Mouse (Mus musculus) kidney, embryonic 14.5 days (tissue): ENCODE data around the gene Gimap7. TPM values are rescaled to one million over a fixed set of nuclear protein-coding genes. Genes with fewer than 3 reads are reported as not detected.

Experiments
- ATAC-seq: fragments of 200-750 bp; cut with Nextera tagmentation; 2 replicates; pipeline ENCODE4 v1.8.0; 2017; ENCODE audit warnings: moderate number of reproducible peaks, mild to moderate bottlenecking, moderate TSS enrichment, moderate library complexity; ENCODE audit not compliant: low FRiP score, low TSS enrichment
- H3K27ac ChIP-seq: fragments of 300-500 bp; sonication (generic); 2 replicates; pipeline ENCODE4 v1.5.1; 2014; ENCODE audit warnings: low read depth, mild to moderate bottlenecking, low read length, moderate library complexity, mixed read lengths
- H3K27me3 ChIP-seq: fragments of 300-500 bp; sonication (generic); 2 replicates; pipeline ENCODE4 v1.6.1; 2014; ENCODE audit warnings: mild to moderate bottlenecking, low read length; ENCODE audit not compliant: control insufficient read depth, insufficient read depth
- H3K36me3 ChIP-seq: fragments of 300-500 bp; sonication (generic); 2 replicates; pipeline ENCODE4 v1.6.1; 2014; ENCODE audit warnings: low read length, mixed read lengths; ENCODE audit not compliant: control insufficient read depth, insufficient read depth
- H3K4me1 ChIP-seq: fragments of 300-500 bp; sonication (generic); 2 replicates; pipeline ENCODE4 v1.6.1; 2014; ENCODE audit warnings: low read length, mixed read lengths; ENCODE audit not compliant: control insufficient read depth, insufficient read depth
- H3K4me2 ChIP-seq: fragments of 300-500 bp; sonication (generic); replicated peaks from 2 replicates; pipeline ENCODE4 v1.6.1; 2014; ENCODE audit warnings: low read depth, mild to moderate bottlenecking, low read length
- H3K4me3 ChIP-seq: fragments of 300-500 bp; sonication (generic); 2 replicates; pipeline ENCODE4 v1.5.1; 2014; ENCODE audit warnings: mild to moderate bottlenecking, low read length
- H3K9ac ChIP-seq: fragments of 300-500 bp; sonication (generic); 2 replicates; pipeline ENCODE4 v1.6.1; 2014; ENCODE audit warnings: low read depth, mild to moderate bottlenecking, low read length, moderate library complexity
- H3K9me3 ChIP-seq: fragments of 300-500 bp; sonication (generic); 2 replicates; pipeline ENCODE4 v1.6.1; 2016; ENCODE audit warnings: low read length; ENCODE audit not compliant: control insufficient read depth
- WGBS: fragments of 180-500 bp; shearing (Covaris S2); extraction: QIAGEN DNeasy Blood & Tissue Kit; methylation state at CpG from one replicate; pipeline ENCODE4 v1.1.7; 2014; 5-methylcytosine and 5-hydroxymethylcytosine counted together
- polyA plus RNA-seq: library from polyadenylated mRNA; unstranded; fragments of >200 nt; fragmentation: Nextera tagmentation; extraction: Ambion mirVana; gene quantifications from 2 replicates; pipeline ENCODE4 v1.2.1, GENCODE M21; 2014

The Gimap7 gene
- polyA plus RNA-seq, 1 experiment from 2014 or later = not detected

- no peak overlapping the region for H3K4me3 ChIP-seq
- H3K9ac ChIP-seq = no peak overlapping the region
- H3K27me3 ChIP-seq = no peaks in the 10 kb centered on the region
- no peaks in the 10 kb centered on the region for H3K4me1 ChIP-seq
- no peaks in the 10 kb centered on the region for H3K36me3 ChIP-seq
- ATAC-seq = no peak
- H3K4me2 ChIP-seq = no peak overlapping the region
- H3K27ac ChIP-seq = no peak overlapping the region
- H3K9me3 ChIP-seq = no peaks in the 10 kb centered on the region
- 49% methylated on average over 8 of the region's 8 CpGs for WGBS
These were observed 14.5 kb downstream of the Gimap7 start for GRCm38 (mm10) chr6:48732864-48733304.

- no peaks in the 10 kb centered on the region for H3K36me3 ChIP-seq
- 84% methylated on average over 1 of the region's 1 CpGs for WGBS
- no peak overlapping the region for H3K4me2 ChIP-seq
- no peak overlapping the region for H3K27ac ChIP-seq
- H3K9me3 ChIP-seq = no peaks in the 10 kb centered on the region
- H3K4me3 ChIP-seq = no peak overlapping the region
- no peaks in the 10 kb centered on the region for H3K27me3 ChIP-seq
- H3K9ac ChIP-seq = no peak overlapping the region
- ATAC-seq = no peak
- no peaks in the 10 kb centered on the region for H3K4me1 ChIP-seq
These were observed 15.2 kb downstream of the Gimap7 start for GRCm38 (mm10) chr6:48733660-48734059.

DNA sequence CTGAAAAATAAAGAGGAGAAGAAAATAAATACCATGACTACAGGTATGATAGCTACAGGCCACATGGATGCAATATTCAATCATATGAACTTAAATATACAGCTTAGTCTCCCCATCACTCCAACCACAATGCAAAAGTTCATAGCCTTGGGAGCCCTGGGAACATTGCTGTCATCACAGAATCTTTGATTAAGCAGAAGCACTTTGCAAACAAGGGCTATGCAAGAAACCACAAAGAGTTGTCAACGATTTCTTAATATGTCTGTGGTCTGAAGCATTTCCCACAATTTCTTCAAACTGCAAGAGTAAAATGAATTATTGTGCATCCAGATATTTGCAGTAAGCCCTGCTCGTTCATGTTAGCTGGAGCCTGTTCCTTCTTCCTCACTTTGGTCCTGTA, 18.6 kb downstream of the Gimap7 start:
- ATAC-seq = no peak
- H3K9ac ChIP-seq = no peak overlapping the region
- H3K9me3 ChIP-seq = no peaks in the 10 kb centered on the region
- no peak overlapping the region for H3K4me3 ChIP-seq
- H3K27ac ChIP-seq = no peak overlapping the region
- no peaks in the 10 kb centered on the region; the same call in 1 of the 2 replicates for H3K4me1 ChIP-seq
- H3K27me3 ChIP-seq = peaks cover 1% of the 10 kb centered on the region; the same call in 1 of the 2 replicates
- H3K36me3 ChIP-seq = no peaks in the 10 kb centered on the region
- 80% methylated on average over 2 of the region's 2 CpGs for WGBS
- H3K4me2 ChIP-seq = no peak overlapping the region

- Histone ChIP-seq H3K4me2 (no peak overlapping the region), H3K9me3 (no peaks in the 10 kb centered on the region), H3K36me3 (no peaks in the 10 kb centered on the region), H3K4me3 (no peak overlapping the region), H3K4me1 (peaks cover 5% of the 10 kb centered on the region; the same call in 1 of the 2 replicates), H3K27me3 (peaks cover 7% of the 10 kb centered on the region), H3K9ac (no peak overlapping the region), H3K27ac (no peak overlapping the region)
- WGBS = 92% methylated on average over 5 of the region's 5 CpGs
- ATAC-seq = no peak
These were observed 19.3 kb downstream of the Gimap7 start for GRCm38 (mm10) chr6:48737688-48738087.

DNA sequence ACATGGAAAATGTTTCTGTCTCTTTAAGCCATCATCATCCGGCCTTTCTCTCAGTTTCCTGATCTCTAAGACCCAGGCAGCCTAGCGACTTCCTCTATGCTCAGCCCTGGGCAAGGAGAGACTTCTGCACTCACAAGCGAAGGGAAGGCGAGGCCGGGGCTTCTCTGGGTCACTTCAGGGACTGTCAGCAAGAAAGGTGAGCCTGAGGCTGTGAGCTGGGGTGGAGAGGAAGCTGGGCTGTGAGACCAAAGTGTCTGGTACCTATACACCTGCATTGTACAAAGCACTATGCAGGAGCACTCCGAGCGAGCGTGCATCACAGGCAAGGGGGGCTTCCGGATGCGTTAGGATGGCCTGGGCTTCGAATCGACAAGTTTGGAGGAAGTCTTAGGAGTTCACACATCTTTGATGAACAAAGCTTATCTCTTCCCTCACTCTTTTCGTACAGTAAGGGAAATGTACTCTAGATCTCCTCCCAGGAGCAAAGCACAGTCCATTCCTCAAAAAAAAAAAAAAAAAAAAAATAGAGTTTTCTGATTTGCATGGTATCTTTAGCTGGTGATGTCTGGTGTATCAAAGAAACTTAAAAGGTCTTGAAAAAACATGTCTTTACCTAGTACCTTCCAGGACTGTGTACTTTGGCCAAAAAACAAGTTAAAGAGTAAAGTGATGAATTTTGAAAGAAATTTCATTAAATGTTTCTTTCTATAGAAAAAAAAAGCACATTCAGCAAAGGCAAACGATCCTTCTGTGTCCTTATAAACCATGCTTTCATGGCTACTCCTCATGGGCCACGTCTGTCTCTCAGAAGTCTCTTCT, 20.7 kb downstream of the Gimap7 start, which contains the start of gene Gimap1:
Gene Gimap1, plus strand, starts transcription at position 94 of the 819 bp plus-strand sequence.
- Histone ChIP-seq H3K36me3 (no peaks in the 10 kb centered on the region), H3K4me2 (peak within 1 kb of the TSS; percentile 19; the same call in 1 of the 2 replicates), H3K9me3 (no peaks in the 10 kb centered on the region), H3K9ac (peak within 1 kb of the TSS; percentile 34; the same call in 1 of the 2 replicates), H3K4me1 (peaks cover 5% of the 10 kb centered on the region; the same call in 1 of the 2 replicates), H3K27ac (peak within 1 kb of the TSS; percentile 59; the same call in 1 of the 2 replicates), H3K27me3 (peaks cover 14% of the 10 kb centered on the region), H3K4me3 (peak within 1 kb of the TSS; percentile 17; the same call in 1 of the 2 replicates)
- no peak for ATAC-seq
- WGBS = 70% methylated on average over 15 of the region's 15 CpGs

GRCm38 (mm10) chr6:48739780-48740055, 21.3 kb downstream of the Gimap7 start:
- peaks cover 14% of the 10 kb centered on the region for H3K27me3 ChIP-seq
- no peak overlapping the region for H3K9ac ChIP-seq
- H3K27ac ChIP-seq = no peak overlapping the region
- 92% methylated on average over 3 of the region's 3 CpGs for WGBS
- H3K9me3 ChIP-seq = no peaks in the 10 kb centered on the region
- H3K36me3 ChIP-seq = no peaks in the 10 kb centered on the region
- H3K4me3 ChIP-seq = 0 out of 2 replicates have a peak overlapping the region, but pooled peaks have one; percentile 2
- H3K4me1 ChIP-seq = peaks cover 5% of the 10 kb centered on the region; the same call in 1 of the 2 replicates
- H3K4me2 ChIP-seq = peak overlapping the region; percentile 19; the same call in 1 of the 2 replicates
- ATAC-seq = no peak

DNA sequence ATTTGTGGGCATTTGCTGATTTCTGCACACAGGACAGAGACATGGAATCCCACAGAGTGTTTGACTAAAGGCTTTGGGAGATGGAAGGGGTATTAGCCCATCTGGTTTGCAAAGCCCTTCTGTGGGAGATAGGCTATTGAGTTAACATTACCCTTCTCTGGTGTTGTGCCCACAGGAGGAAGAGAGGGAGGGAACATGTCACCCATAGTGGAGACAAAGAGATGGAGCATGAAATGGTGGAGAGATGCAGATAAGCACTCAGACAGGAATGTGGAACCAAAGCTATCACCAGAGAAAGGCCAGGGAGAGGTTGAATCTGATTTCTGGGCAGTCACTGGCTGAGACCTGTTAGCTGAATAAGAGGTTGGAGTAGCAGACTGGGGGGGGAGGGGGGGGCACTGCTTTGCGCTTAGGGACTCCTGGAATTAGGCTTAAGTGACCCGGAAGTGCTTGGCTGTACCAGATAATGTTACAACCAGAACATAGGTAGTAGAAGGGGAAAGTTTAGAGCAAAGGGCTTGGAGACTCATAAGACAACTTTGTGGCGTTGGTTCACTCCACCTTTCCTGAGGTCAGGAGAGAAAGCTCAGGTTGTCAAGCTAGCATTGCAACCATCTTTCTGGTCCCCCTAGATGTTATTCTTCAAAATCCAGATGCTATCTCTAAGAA, 22.2 kb downstream of the Gimap7 start:
- H3K4me3 ChIP-seq = no peak overlapping the region
- H3K9ac ChIP-seq = peak overlapping the region; percentile 23; the same call in 1 of the 2 replicates
- peak overlapping the region; percentile 19; the same call in 1 of the 2 replicates for H3K4me2 ChIP-seq
- WGBS = 74% methylated on average over 3 of the region's 3 CpGs
- peaks cover 14% of the 10 kb centered on the region for H3K27me3 ChIP-seq
- no peak for ATAC-seq
- no peaks in the 10 kb centered on the region for H3K36me3 ChIP-seq
- no peaks in the 10 kb centered on the region for H3K9me3 ChIP-seq
- peak overlapping the region; percentile 24; the same call in 1 of the 2 replicates for H3K27ac ChIP-seq
- peaks cover 5% of the 10 kb centered on the region; the same call in 1 of the 2 replicates for H3K4me1 ChIP-seq

DNA sequence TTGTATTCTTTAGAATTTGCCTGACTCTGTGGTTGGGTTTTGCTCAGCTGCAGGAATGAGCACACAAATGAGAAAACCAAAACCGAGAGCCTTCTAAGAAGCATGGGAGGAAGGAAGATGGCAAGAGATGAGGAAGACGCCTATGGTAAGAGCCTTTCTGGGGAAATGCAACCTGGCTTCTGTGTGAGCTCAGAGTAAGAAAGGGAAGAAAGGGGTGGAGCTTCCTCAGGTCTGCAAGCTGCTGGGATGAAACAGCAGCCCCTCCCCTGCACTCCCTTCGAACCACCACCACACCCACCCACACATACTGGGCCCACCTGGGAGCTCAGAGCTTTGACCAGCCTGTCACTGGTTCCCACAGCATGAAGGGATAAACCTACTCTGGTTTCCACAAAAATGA, 22.9 kb downstream of the Gimap7 start:
- peak overlapping the region; percentile 3; the same call in 1 of the 2 replicates for H3K4me2 ChIP-seq
- WGBS = 29% methylated on average over 3 of the region's 3 CpGs
- ATAC-seq = 0 out of 2 replicates have a peak, but pooled peaks have one; percentile 22

More for the DNA sequence above, 22.9 kb downstream of the Gimap7 start:
- H3K36me3 ChIP-seq = no peaks in the 10 kb centered on the region
- H3K9ac ChIP-seq = no peak overlapping the region
- peaks cover 5% of the 10 kb centered on the region; the same call in 1 of the 2 replicates for H3K4me1 ChIP-seq
- H3K9me3 ChIP-seq = no peaks in the 10 kb centered on the region
- no peak overlapping the region for H3K27ac ChIP-seq
- H3K27me3 ChIP-seq = peaks cover 14% of the 10 kb centered on the region
- H3K4me3 ChIP-seq = no peak overlapping the region
